Mouse (Mus musculus): Measurements from ENCODE around the gene Nup133. TPM values are rescaled to one million over a fixed set of nuclear protein-coding genes. Genes with fewer than 3 reads are reported as not detected.

Gene Nup133
- polyA plus RNA-seq, 1 experiment from 2014 or later: 18.1 TPM

- Histone ChIP-seq H3K9ac (ENCODE audit: low read depth, low read length) (0 out of 2 replicates have a peak overlapping the region, but pooled peaks have one; percentile 98), H3K27me3 (ENCODE audit: control insufficient read depth, insufficient read depth, low read depth, low read length) (peaks cover 19% of the 10 kb centered on the region), H3K36me3 (ENCODE audit: control insufficient read depth, insufficient read depth) (no peaks in the 10 kb centered on the region), H3K4me1 (ENCODE audit: control insufficient read depth, low read depth, low read length) (peaks cover 18% of the 10 kb centered on the region), H3K9me3 (replicated peaks; ENCODE audit: control insufficient read depth, low read length) (0 out of 2 replicates have a peak, but pooled peaks cover 2% of the 10 kb centered on the region), H3K27ac (ENCODE audit: low read length) (no peak overlapping the region), H3K4me3 (ENCODE audit: low read depth, low read length) (peak overlapping the region; percentile 99), H3K4me2 (ENCODE audit: low read depth, low read length) (peak overlapping the region; percentile 99)
- ATAC-seq (ENCODE audit: low read depth): no peak
- 69% methylated on average over 3 of the region's 3 CpGs for WGBS (ENCODE audit: insufficient replicate concordance)
Measured at GRCm38 (mm10) chr8:123857361-123857760, 91.7 kb downstream of the Nup133 start.

- Histone ChIP-seq H3K4me3 (ENCODE audit: low read depth, low read length) (no peak overlapping the region), H3K27ac (ENCODE audit: low read length) (no peak overlapping the region), H3K9me3 (replicated peaks; ENCODE audit: control insufficient read depth, low read length) (0 out of 2 replicates have a peak, but pooled peaks cover 2% of the 10 kb centered on the region), H3K4me1 (ENCODE audit: control insufficient read depth, low read depth, low read length) (peaks cover 15% of the 10 kb centered on the region), H3K27me3 (ENCODE audit: control insufficient read depth, insufficient read depth, low read depth, low read length) (peaks cover under 1% of the 10 kb centered on the region), H3K9ac (ENCODE audit: low read depth, low read length) (no peak overlapping the region), H3K36me3 (ENCODE audit: control insufficient read depth, insufficient read depth) (no peaks in the 10 kb centered on the region), H3K4me2 (ENCODE audit: low read depth, low read length) (no peak overlapping the region)
- WGBS (ENCODE audit: insufficient replicate concordance): 67% methylated on average over 9 of the region's 9 CpGs
- ATAC-seq (ENCODE audit: low read depth): no peak
Measured at GRCm38 (mm10) chr8:123854733-123855475, 94.2 kb downstream of the Nup133 start.

- H3K9ac ChIP-seq (ENCODE audit: low read depth, low read length): no peak overlapping the region
- no peak for ATAC-seq (ENCODE audit: low read depth)
Measured at GRCm38 (mm10) chr8:123854252-123854651, 94.8 kb downstream of the Nup133 start.

GRCm38 (mm10) chr8:123851590-123851989 is 97.5 kb downstream of the Nup133 start:
- ATAC-seq (ENCODE audit: low read depth): no peak
- no peak overlapping the region for H3K4me2 ChIP-seq (ENCODE audit: low read depth, low read length)
- no peaks in the 10 kb centered on the region for H3K36me3 ChIP-seq (ENCODE audit: control insufficient read depth, insufficient read depth)
- H3K4me3 ChIP-seq (ENCODE audit: low read depth, low read length): no peak overlapping the region
- 0 out of 2 replicates have a peak, but pooled peaks cover 2% of the 10 kb centered on the region for H3K9me3 ChIP-seq (replicated peaks; ENCODE audit: control insufficient read depth, low read length)
- no peak overlapping the region for H3K27ac ChIP-seq (ENCODE audit: low read length)
- 63% methylated on average over 5 of the region's 5 CpGs for whole genome bisulfite sequencing (ENCODE audit: insufficient replicate concordance)
- peaks cover 4% of the 10 kb centered on the region; the same call in 1 of the 2 replicates for H3K4me1 ChIP-seq (ENCODE audit: control insufficient read depth, low read depth, low read length)
- no peak overlapping the region for H3K9ac ChIP-seq (ENCODE audit: low read depth, low read length)
- H3K27me3 ChIP-seq (ENCODE audit: control insufficient read depth, insufficient read depth, low read depth, low read length): no peaks in the 10 kb centered on the region

More at GRCm38 (mm10) chr8:123854252-123854651, 94.8 kb downstream of the Nup133 start:
- H3K9me3 ChIP-seq (replicated peaks; ENCODE audit: control insufficient read depth, low read length): 0 out of 2 replicates have a peak, but pooled peaks cover 2% of the 10 kb centered on the region
- 19% methylated on average over 1 of the region's 1 CpGs for WGBS (ENCODE audit: insufficient replicate concordance)
- no peak overlapping the region for H3K4me2 ChIP-seq (ENCODE audit: low read depth, low read length)
- H3K27me3 ChIP-seq (ENCODE audit: control insufficient read depth, insufficient read depth, low read depth, low read length): no peaks in the 10 kb centered on the region
- no peak overlapping the region for H3K4me3 ChIP-seq (ENCODE audit: low read depth, low read length)
- H3K27ac ChIP-seq (ENCODE audit: low read length): no peak overlapping the region
- H3K36me3 ChIP-seq (ENCODE audit: control insufficient read depth, insufficient read depth): no peaks in the 10 kb centered on the region
- H3K4me1 ChIP-seq (ENCODE audit: control insufficient read depth, low read depth, low read length): peaks cover 14% of the 10 kb centered on the region

GRCm38 (mm10) chr8:123849352-123849751 is 99.7 kb downstream of the Nup133 start:
- peaks cover 4% of the 10 kb centered on the region; the same call in 1 of the 2 replicates for H3K4me1 ChIP-seq (ENCODE audit: control insufficient read depth, low read depth, low read length)
- H3K36me3 ChIP-seq (ENCODE audit: control insufficient read depth, insufficient read depth): peaks cover 5% of the 10 kb centered on the region; the same call in 1 of the 2 replicates
- no peaks in the 10 kb centered on the region for H3K9me3 ChIP-seq (replicated peaks; ENCODE audit: control insufficient read depth, low read length)
- no peak overlapping the region for H3K27ac ChIP-seq (ENCODE audit: low read length)
- H3K27me3 ChIP-seq (ENCODE audit: control insufficient read depth, insufficient read depth, low read depth, low read length): no peaks in the 10 kb centered on the region
- H3K4me2 ChIP-seq (ENCODE audit: low read depth, low read length): no peak overlapping the region
- H3K9ac ChIP-seq (ENCODE audit: low read depth, low read length): no peak overlapping the region
- H3K4me3 ChIP-seq (ENCODE audit: low read depth, low read length): no peak overlapping the region
- WGBS (ENCODE audit: insufficient replicate concordance): 76% methylated on average over 4 of the region's 4 CpGs
- no peak for ATAC-seq (ENCODE audit: low read depth)

GRCm38 (mm10) chr8:123847546-123847945 is 101.5 kb downstream of the Nup133 start:
- Histone ChIP-seq H3K27me3 (ENCODE audit: control insufficient read depth, insufficient read depth, low read depth, low read length) (no peaks in the 10 kb centered on the region), H3K36me3 (ENCODE audit: control insufficient read depth, insufficient read depth) (peaks cover 5% of the 10 kb centered on the region; the same call in 1 of the 2 replicates), H3K4me3 (ENCODE audit: low read depth, low read length) (no peak overlapping the region), H3K4me1 (ENCODE audit: control insufficient read depth, low read depth, low read length) (peaks cover 4% of the 10 kb centered on the region; the same call in 1 of the 2 replicates), H3K9me3 (replicated peaks; ENCODE audit: control insufficient read depth, low read length) (no peaks in the 10 kb centered on the region), H3K9ac (ENCODE audit: low read depth, low read length) (no peak overlapping the region), H3K27ac (ENCODE audit: low read length) (no peak overlapping the region), H3K4me2 (ENCODE audit: low read depth, low read length) (no peak overlapping the region)
- no peak for ATAC-seq (ENCODE audit: low read depth)
- 47% methylated on average over 3 of the region's 3 CpGs for WGBS (ENCODE audit: insufficient replicate concordance)

Other genes starting within 250 kb of the Nup133 start
- gene Rab4a, start 143.3 kb downstream of the Nup133 start, polyA plus RNA-seq (2015; fragmentation: Nextera tagmentation; extraction: Ambion mirVana): 34.8 and 37.8 TPM in 2 replicates
- gene Ccsap, start 89.1 kb downstream of the Nup133 start, polyA plus RNA-seq (2015; fragmentation: Nextera tagmentation; extraction: Ambion mirVana): 2.3 and 2.6 TPM in 2 replicates
- 86.3 and 208 TPM in 2 replicates for gene Acta1, start 54.5 kb downstream of the Nup133 start, polyA plus RNA-seq (2015; fragmentation: Nextera tagmentation; extraction: Ambion mirVana)
- gene Abcb10, start 33.9 kb upstream of the Nup133 start, polyA plus RNA-seq (2015; fragmentation: Nextera tagmentation; extraction: Ambion mirVana): 130 and 131 TPM in 2 replicates
- gene Taf5l, start 72.1 kb upstream of the Nup133 start, polyA plus RNA-seq (2015; fragmentation: Nextera tagmentation; extraction: Ambion mirVana): 18.8 and 19.6 TPM in 2 replicates
- 2.3 and 2.4 TPM in 2 replicates for gene Urb2, start 72.2 kb upstream of the Nup133 start, polyA plus RNA-seq (2015; fragmentation: Nextera tagmentation; extraction: Ambion mirVana)

Data from liver, embryonic 16.5 days (tissue).